Mouse (Mus musculus) brain, embryonic 18.5 days (tissue): Measurements from ENCODE around the gene Sec22b.

Source experiments
- DNase-seq: peaks from one replicate; pipeline ENCODE4 v3.0.0-alpha.2; 2012; ENCODE audit warnings: low read depth, low spot score

Gene Sec22b

DNA sequence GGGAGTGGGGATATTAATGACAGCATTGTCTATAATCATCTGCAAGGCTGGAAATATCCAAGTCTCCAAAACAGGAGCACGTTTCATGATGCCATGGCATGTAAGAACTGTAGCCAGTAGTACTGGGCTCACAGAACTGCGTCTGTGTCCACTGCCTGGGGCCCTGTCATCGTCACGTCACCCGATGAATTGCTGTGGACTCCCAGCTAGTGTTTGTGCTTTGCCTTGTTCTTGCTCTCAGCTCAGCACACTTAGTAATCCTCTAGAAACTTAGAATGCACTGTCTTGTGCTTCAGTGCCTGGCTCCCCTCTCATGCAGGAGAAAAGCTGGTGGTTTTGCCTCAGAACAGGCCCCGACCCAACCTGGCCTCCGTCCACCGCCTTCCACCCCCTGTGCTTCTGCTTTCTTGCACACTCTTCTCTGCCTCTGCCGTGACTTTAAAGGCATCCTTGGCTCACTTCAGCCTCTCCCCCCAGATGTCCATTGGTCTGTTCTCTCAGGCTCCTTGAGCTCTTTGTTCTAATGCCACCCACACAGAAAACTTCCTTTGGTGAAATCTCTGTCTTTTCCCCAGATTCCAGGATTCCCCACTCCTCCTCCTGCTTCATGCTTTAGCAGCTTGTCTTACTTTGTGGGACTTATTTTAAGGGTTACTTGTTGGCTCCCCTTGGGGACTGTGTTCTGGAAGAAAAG, 39.7 kb downstream of the Sec22b start:
- no peak for DNase-seq

DNA sequence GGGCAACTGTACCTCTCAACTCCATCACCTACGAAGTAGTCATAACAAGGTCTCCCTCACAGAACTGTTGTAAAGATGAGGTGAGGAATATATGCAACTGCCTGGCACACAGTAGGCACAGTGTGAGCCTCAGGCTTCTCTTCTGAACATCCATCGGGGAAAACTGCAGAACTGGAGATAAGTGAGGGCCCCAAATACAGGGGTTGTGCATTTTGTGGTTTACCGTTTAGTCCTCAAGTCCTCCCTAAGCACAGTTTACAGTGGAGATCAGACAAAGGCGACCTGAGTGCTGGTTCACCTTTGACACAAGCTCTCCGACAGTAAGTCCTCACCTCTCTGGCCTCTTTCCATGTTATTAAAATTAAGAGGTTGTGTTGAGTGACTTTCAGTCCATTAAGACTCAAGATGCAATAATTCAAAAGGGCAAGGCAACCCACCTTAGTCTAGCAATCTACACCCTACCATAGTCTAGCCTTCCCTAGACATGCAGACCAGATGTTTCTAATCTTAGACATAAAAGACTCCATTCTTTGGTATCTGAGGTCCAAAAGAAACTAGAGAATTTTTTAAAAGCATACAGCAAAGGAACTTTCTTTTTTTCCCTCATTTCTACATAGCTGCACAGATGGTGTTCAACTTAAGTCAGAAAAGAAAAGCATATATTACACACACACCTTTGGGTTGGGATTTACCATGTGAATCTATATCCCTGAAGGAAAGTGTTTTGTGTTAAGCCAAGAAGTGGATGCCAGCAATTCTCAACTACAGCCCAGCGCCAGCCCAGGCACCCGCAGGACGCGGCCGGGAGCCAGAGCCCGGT, 40.7 kb downstream of the Sec22b start:
- DNase-seq: no peak

DNA sequence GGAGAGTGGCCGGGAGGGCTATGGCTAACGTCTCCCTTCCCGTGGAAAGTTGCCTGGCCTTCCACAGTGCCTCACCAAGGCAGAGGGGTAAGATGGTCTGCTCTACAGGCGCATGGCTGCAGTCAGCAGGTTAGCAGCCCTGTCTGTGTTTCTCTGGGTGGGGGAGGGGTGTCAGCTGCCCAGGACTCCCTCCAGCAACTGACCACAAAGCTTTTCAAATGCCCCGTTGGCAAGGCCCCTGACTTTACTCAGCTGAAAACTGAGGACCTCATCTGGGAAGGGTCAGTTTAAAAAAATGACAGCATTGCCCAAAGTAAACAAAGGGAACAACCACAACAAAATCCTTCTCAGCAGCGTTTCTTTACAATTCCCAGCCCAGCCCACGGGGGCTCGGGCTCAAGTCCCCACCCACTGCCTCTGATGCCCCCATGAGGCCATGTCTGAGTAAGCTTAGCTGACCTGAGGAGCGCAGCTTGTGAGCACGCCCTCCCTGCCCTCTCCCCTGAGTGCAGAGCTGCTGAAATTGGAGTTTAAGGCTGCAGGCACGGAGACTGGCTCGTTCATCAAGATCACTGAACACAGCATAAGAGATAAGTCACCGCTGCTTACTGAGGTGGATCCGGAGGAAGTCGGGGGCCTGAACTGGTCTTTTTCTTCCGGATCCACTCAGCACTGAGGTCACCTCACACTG, 41.4 kb downstream of the Sec22b start:
- no peak for DNase-seq

GRCm38 (mm10) chr3:97944462-97944861, 43.5 kb downstream of the Sec22b start:
- no peak for DNase-seq

GRCm38 (mm10) chr3:97946439-97946838, 45.4 kb downstream of the Sec22b start:
- no peak for DNase-seq

- DNase-seq: no peak
Measured at GRCm38 (mm10) chr3:97948518-97948917, 47.5 kb downstream of the Sec22b start.

DNA sequence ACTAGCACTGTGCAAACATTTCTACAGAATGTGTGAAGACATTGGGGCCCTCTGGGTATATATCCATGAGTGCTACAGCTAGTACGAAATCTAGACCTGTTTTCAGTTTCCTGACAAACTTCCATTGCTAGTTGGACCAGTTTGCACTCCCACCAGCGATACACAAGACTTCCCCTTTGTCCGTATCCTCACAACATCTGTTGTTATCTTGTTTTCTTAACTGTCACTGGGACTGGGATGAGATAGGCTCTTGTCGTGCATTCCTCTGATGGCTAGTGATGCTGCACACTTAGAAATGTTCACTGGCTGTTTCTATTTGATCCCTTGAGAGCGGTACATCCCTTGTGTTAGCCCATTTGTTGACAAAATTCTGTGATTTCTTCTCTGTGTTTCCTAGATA, 49.0 kb downstream of the Sec22b start:
- DNase-seq: no peak

GRCm38 (mm10) chr3:97951134-97951533, 50.1 kb downstream of the Sec22b start:
- DNase-seq: no peak

DNA sequence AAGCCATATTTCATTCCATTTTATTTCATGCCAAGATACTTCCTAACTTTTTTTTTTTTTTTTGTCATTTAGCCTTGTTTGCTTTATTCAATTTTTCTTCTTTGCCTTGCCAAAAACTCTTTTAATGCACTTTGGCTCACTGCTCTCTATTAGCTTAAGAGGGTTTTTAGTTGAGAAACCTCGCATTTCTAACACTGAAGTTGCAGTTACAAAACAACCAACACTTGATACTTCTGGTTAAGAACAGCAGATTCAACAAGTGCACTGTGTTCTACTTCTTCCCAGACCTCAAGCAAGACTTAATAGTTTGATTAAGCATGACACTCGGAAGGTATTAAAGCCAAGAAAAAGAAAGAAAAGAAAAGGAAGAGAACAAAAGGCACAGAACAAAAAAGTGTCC, 52.2 kb downstream of the Sec22b start:
- DNase-seq: no peak

DNA sequence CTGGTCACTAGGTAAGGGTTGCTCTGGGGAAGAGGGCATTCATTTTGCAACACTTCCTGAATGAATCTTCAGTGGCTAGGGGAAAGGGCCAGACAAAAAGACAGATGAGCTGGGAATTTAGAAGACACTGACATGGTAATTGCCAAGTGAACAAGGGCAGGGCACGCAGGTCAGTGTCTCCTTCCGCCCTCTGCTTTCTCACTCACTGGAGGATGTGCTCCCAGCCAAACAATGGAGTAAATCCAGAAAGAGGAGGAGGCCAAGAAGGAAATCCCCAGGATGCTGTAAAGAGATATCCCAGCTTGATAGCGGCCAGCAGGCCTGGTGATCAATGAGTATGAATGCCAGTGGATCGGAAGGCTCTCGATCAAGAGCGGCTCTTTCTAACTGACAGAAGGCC, 55.3 kb downstream of the Sec22b start:
- no peak for DNase-seq

DNA sequence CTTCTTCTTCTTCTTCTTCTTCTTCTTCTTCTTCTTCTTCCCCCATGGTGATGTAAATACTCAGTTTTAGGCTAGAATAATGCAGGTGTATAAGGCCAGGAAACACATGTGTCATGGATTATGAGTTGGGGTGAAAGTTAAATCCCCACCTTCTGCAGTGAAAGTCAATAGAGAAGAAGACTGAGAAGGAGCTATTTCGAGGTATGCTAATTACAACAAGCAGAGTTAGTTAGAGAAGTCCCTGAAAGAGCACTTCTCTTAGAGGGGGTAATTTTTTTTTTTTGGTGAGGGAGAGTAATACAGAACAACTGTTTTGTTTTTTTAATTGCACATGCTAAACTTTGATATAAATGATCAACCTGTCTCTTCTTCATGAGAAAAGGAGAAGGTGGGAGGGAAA, 55.9 kb downstream of the Sec22b start:
- no peak for DNase-seq

GRCm38 (mm10) chr3:97960783-97961594, 60.0 kb downstream of the Sec22b start:
- DNase-seq: no peak

DNA sequence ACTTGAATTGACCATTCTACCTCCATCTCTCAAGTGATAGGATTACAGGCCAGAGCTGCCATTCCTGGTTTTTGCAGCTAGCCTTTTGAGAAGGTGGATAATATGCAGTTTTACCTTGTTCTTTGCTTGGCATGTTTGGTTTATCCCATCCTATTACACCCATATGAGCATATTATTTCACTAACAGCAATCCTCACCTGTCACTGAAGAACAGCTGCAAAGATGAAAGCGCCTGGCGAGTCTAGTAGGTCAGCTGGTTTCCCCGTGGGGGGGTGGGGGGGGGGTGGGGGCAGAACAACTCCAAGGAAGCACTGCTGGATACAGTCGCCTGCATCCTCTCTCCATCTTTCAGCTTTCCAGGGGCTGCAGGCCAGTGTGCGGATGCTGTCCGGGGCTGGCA, 61.0 kb downstream of the Sec22b start:
- DNase-seq: no peak

GRCm38 (mm10) chr3:97964878-97965353, 63.9 kb downstream of the Sec22b start:
- DNase-seq: no peak

GRCm38 (mm10) chr3:97967627-97968026, 66.6 kb downstream of the Sec22b start:
- DNase-seq: no peak

DNA sequence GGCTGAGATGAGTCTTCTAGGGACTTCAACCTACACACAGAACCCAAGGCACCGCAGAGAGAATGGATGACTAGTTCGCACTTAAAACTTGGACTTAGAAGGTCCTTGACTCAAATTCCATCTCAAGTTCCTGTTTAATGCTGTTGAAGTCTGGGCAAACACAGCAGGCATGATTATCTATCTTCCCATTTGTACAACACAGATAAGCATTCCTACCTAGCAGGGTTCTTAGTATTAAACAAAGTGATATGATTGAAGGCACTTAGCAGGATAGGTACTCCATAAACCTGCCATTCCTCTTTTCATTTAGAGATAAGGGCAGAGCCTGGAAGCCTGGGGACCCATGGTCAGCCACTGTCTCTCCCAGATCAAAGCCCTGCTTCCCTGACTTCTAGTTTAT, 67.2 kb downstream of the Sec22b start:
- no peak for DNase-seq

DNA sequence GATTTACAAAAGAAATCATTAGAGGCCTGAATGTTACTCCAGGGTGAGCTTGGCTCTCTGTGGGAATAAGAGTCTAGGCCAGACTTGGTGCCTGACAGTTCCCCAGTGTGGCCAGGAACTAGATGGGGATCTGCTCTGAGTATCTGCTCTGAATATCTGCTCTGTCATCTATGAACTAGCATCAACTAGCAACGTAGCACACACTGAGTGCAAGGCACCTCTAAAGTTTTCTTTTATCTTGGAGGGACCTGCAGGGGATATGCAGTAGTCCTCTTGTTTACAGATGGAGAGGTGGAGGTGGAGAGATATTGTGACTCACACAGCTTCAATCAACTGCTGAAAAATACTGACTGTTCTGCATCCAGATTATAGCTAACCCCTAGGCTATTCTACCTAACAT, 68.0 kb downstream of the Sec22b start:
- DNase-seq: no peak

GRCm38 (mm10) chr3:97971117-97971516, 70.1 kb downstream of the Sec22b start:
- no peak for DNase-seq

GRCm38 (mm10) chr3:97972200-97972599, 71.2 kb downstream of the Sec22b start:
- no peak for DNase-seq

GRCm38 (mm10) chr3:97972707-97973106, 71.7 kb downstream of the Sec22b start:
- DNase-seq: no peak
